Mouse (Mus musculus) thymus, adult 2 months (tissue): ENCODE data around the gene Paqr4. TPM values are rescaled to one million over a fixed set of nuclear protein-coding genes. Genes with fewer than 3 reads are reported as not detected.

ENCODE experiments used
- DNase-seq: peaks from one replicate; pipeline ENCODE4 v3.0.0; 2021
- H3K27ac ChIP-seq: fragments of 200-500 bp; 2 replicates; pipeline ENCODE4 v1.5.1; 2012; ENCODE audit warnings: low read length, control low read depth; ENCODE audit not compliant: control insufficient read depth, insufficient read depth
- H3K27me3 ChIP-seq: fragments of 200-500 bp; 2 replicates; pipeline ENCODE4 v1.6.1; 2012; ENCODE audit warnings: mild to moderate bottlenecking, low read length, moderate library complexity, mixed read lengths; ENCODE audit not compliant: control insufficient read depth, insufficient read depth
- H3K36me3 ChIP-seq: fragments of 200-500 bp; 2 replicates; pipeline ENCODE4 v1.6.1; 2012; ENCODE audit warnings: mild to moderate bottlenecking, low read length, moderate library complexity; ENCODE audit not compliant: control insufficient read depth, insufficient read depth
- H3K4me1 ChIP-seq: fragments of 200-500 bp; replicated peaks from 2 replicates; pipeline ENCODE4 v1.6.1; 2012; ENCODE audit warnings: low read length; ENCODE audit not compliant: control insufficient read depth, insufficient read depth
- H3K4me3 ChIP-seq: fragments of 200-500 bp; 2 replicates; pipeline ENCODE4 v1.5.1; 2012; ENCODE audit warnings: mild to moderate bottlenecking, low read length, control low read depth, moderate library complexity; ENCODE audit not compliant: control insufficient read depth, insufficient read depth
- CTCF ChIP-seq: fragments of 200-500 bp; IDR thresholded peaks from 2 replicates; pipeline ENCODE4 v1.5.1; 2012; ENCODE audit warnings: mild to moderate bottlenecking, control low read depth, low read length, moderate library complexity, borderline replicate concordance; ENCODE audit not compliant: control insufficient read depth, poor library complexity, insufficient read depth; ENCODE audit errors: extremely low read depth
- POLR2A ChIP-seq: fragments of 200-500 bp; IDR thresholded peaks from 2 replicates; pipeline ENCODE4 v1.6.1; 2012; ENCODE audit warnings: mild to moderate bottlenecking, low read length, control low read depth, moderate library complexity; ENCODE audit not compliant: control insufficient read depth, poor library complexity, insufficient read depth; ENCODE audit errors: extremely low read depth
- WGBS: fragments of 180-500 bp; shearing (Covaris S2); methylation state at CpG from one replicate; pipeline ENCODE4 v1.1.7; 2018; 5-methylcytosine and 5-hydroxymethylcytosine counted together
- polyA plus RNA-seq: library from polyadenylated mRNA; depleted of rRNA; stranded (reverse); fragments of >200 nt; gene quantifications from 2 replicates; pipeline ENCODE4 v1.2.3, GENCODE M21; 2012

The Paqr4 gene
- polyA plus RNA-seq, 1 experiment, result 12.4 TPM

DNA sequence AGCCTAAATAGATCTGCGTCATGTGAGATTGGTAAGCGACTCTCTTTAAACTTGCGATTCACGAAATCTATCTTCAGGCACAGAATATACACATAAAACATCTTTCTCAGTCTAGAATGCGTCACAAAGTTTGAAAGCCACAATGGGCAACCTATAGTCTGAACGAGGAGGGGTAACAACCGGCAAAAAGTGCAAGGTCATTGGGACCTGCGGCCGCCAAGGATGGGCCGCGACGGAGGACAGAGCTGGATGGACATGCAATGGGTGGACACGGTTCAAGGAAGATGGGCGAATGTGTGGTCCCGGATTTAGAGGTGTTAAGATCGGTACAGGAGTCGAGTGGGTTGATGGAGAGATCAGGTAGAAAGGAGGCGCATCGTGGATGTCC lies 30.2 kb upstream of the Paqr4 start:
- no peak overlapping the region for H3K27ac ChIP-seq
- H3K36me3 ChIP-seq, result no peaks in the 10 kb centered on the region
- peaks cover 3% of the 10 kb centered on the region; the same call in 1 of the 2 replicates for H3K4me1 ChIP-seq
- TF ChIP-seq POLR2A, result no peak
- TF ChIP-seq CTCF, result no peak
- WGBS, result 6% methylated on average over 19 of the region's 19 CpGs
- no peaks in the 10 kb centered on the region for H3K27me3 ChIP-seq
- no peak for DNase-seq
- H3K4me3 ChIP-seq, result peak overlapping the region; percentile 84

DNA sequence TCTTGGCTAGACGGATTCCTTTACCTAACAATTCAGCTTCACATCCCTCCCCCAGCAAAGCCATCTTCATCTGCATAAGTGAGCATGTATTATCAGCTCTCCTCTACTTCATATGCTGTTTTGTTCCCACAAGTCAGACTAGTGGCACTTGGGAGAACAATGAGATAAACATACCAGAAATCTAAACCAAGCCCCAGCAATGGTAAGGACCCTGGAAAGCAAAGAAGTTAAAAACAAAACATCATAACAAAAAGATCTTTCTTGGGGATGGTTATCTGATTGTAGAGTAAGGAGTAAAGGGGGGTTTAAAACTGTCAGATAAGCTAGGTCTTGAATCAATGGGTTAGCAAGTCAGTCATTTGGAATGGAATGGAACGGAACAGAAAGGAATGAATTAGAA lies 29.8 kb upstream of the Paqr4 start:
- no peaks in the 10 kb centered on the region for H3K27me3 ChIP-seq
- TF ChIP-seq POLR2A (no peak), CTCF (no peak)
- DNase-seq, result no peak
- no peak overlapping the region for H3K27ac ChIP-seq
- WGBS, result 63% methylated on average over 2 of the region's 2 CpGs
- H3K4me3 ChIP-seq, result no peak overlapping the region
- H3K36me3 ChIP-seq, result no peaks in the 10 kb centered on the region
- H3K4me1 ChIP-seq, result peaks cover 3% of the 10 kb centered on the region; the same call in 1 of the 2 replicates

DNA sequence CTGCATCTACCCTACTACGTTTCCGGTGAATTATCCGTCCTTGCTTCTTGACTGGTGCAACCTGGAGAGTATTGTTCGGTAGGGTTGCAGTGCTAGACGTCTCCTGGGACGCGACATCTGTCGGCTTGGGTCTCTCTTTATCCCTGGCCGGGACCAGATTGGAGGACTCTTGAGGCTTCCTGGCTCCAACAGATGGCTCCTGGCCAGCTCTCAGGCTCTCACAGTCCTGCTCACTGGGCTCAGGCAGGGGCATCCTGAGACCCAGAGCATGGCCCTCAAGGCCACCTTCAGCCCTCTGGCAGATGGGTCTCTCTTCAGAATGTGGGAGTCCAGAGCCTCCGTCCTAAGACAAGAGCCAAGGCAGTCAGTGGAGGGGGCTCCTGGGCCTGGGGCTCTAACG lies 22.3 kb upstream of the Paqr4 start:
- no peak overlapping the region for H3K27ac ChIP-seq
- H3K4me3 ChIP-seq, result no peak overlapping the region
- TF ChIP-seq POLR2A (no peak), CTCF (no peak)
- no peak for DNase-seq
- no peaks in the 10 kb centered on the region for H3K27me3 ChIP-seq
- 97% methylated on average over 11 of the region's 11 CpGs for WGBS
- no peaks in the 10 kb centered on the region for H3K36me3 ChIP-seq
- H3K4me1 ChIP-seq, result no peaks in the 10 kb centered on the region

DNA sequence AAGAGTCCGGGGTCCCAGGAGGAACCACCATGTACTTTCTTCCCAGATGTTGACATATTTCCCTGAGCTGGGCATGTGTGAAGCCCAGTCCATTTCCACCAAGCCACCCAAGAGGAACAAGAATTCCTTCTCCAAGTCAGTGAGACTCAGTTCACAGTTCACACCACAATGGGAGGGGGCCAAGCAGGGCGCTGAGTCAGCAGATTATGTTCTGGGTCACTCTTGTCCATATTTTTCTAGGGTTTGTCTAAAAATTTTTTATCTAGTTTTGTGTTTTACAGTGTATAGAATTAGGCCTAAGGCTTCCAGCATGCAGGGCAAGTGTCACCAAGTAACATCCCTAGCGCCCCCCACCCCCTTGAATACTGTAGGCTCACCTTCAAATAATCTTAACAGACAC lies 20.5 kb upstream of the Paqr4 start:
- no peak for TF ChIP-seq CTCF
- TF ChIP-seq POLR2A, result no peak
- Histone ChIP-seq H3K36me3 (no peaks in the 10 kb centered on the region), H3K27ac (no peak overlapping the region), H3K4me1 (no peaks in the 10 kb centered on the region), H3K27me3 (no peaks in the 10 kb centered on the region), H3K4me3 (no peak overlapping the region)
- 98% methylated on average over 3 of the region's 3 CpGs for WGBS
- DNase-seq, result no peak

DNA sequence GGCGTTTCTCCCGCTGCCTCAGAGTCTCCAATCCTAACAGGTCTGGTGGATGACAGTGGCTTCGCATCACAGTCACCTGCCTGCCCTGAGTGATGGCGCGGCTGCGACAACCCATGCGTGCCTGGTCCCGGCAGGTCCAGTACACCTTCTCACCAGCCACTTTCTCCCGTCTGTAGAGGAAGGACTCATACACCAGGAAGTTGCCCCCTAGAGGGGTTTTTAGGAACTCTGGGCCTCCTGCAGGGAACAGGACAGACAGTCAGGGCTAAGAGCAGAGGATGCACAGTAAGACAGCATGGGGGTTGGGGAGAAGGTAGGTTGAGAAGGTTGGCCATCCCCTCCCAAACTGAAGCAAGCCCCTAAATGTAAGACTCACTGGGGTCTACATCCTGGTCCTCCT lies 19.6 kb upstream of the Paqr4 start:
- WGBS, result 95% methylated on average over 9 of the region's 9 CpGs
- H3K4me3 ChIP-seq, result no peak overlapping the region
- DNase-seq, result no peak
- TF ChIP-seq CTCF (no peak), POLR2A (no peak)
- no peaks in the 10 kb centered on the region for H3K36me3 ChIP-seq
- no peaks in the 10 kb centered on the region for H3K27me3 ChIP-seq
- H3K27ac ChIP-seq, result no peak overlapping the region
- no peaks in the 10 kb centered on the region for H3K4me1 ChIP-seq

DNA sequence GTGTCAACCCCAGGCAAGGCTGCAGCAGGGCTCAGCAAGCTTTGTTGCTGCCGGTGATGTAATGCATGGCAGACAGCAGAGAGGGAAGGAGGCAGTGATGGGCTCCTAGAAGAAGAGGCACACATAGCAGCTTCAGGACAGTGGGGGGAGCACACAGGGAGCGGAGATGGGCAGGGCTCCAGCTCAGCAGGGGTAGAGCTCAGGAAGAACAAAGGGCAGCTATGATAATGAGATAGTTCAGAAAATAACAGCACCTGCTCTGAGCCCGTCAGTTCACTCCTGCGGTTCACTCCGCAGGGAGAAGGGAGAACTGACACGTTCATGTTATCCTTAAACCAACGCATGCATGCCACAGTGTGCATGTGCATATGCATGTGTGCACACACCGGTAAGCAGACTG lies 18.1 kb upstream of the Paqr4 start:
- Histone ChIP-seq H3K36me3 (no peaks in the 10 kb centered on the region), H3K27ac (no peak overlapping the region), H3K4me3 (no peak overlapping the region), H3K27me3 (no peaks in the 10 kb centered on the region), H3K4me1 (no peaks in the 10 kb centered on the region)
- DNase-seq, result no peak
- TF ChIP-seq CTCF (no peak), POLR2A (no peak)
- 95% methylated on average over 8 of the region's 8 CpGs for WGBS

DNA sequence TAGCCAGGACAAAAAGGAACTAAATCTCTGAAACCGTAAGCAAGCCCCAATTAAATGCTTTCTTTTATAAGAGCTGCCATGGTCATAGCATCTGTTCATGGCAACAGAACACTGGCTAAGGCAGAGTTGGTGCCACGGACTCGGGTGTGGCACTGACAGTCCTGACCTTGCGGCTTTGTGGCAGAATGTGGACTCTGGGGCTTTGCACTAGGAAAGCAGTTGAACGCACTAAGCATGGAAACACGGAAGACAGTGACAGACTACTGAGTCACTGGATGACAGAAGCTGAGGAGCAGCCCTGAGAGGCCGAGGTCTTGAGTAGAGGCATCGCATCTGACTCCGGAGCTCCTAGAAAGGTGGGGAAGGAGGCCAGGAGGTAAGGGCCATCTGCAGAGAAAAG lies 16.9 kb upstream of the Paqr4 start:
- Histone ChIP-seq H3K36me3 (no peaks in the 10 kb centered on the region), H3K4me3 (no peak overlapping the region), H3K27me3 (no peaks in the 10 kb centered on the region), H3K4me1 (no peaks in the 10 kb centered on the region), H3K27ac (no peak overlapping the region)
- TF ChIP-seq CTCF (no peak), POLR2A (no peak)
- 95% methylated on average over 9 of the region's 9 CpGs for WGBS
- DNase-seq, result no peak
